Mouse (Mus musculus): ENCODE results near the gene Micu2. TPM values are rescaled to one million over a fixed set of nuclear protein-coding genes. Genes with fewer than 3 reads are reported as not detected.

Gene Micu2
- polyA plus RNA-seq, 1 experiment: 26.8 TPM

- H3K27me3 ChIP-seq (ENCODE audit: control insufficient read depth, insufficient read depth, low read length): no peaks in the 10 kb centered on the region
- H3K36me3 ChIP-seq (ENCODE audit: control insufficient read depth, insufficient read depth, low read length): peaks cover 16% of the 10 kb centered on the region
- no peak overlapping the region for H3K4me3 ChIP-seq (ENCODE audit: low read depth, low read length)
- TF ChIP-seq POLR2A (IDR thresholded peaks at IDR 0.05; ENCODE audit: low read depth, low read length) (no peak), CTCF (IDR thresholded peaks at IDR 0.05; ENCODE audit: extremely low read depth, insufficient read length, insufficient replicate concordance, low read depth, low read length) (no peak)
- whole genome bisulfite sequencing: 77% methylated on average over 4 of the region's 4 CpGs
- H3K27ac ChIP-seq (ENCODE audit: insufficient read depth, low read depth, low read length): no peak overlapping the region
- H3K4me1 ChIP-seq (ENCODE audit: control insufficient read depth, insufficient read depth, insufficient read length, low read length): no peaks in the 10 kb centered on the region
Observed at GRCm38 (mm10) chr14:57967080-57967797, 31.8 kb downstream of the Micu2 start.

- Histone ChIP-seq H3K36me3 (ENCODE audit: control insufficient read depth, insufficient read depth, low read length) (peaks cover 10% of the 10 kb centered on the region), H3K27me3 (ENCODE audit: control insufficient read depth, insufficient read depth, low read length) (no peaks in the 10 kb centered on the region), H3K27ac (ENCODE audit: insufficient read depth, low read depth, low read length) (no peak overlapping the region), H3K4me3 (ENCODE audit: low read depth, low read length) (no peak overlapping the region), H3K4me1 (ENCODE audit: control insufficient read depth, insufficient read depth, insufficient read length, low read length) (no peaks in the 10 kb centered on the region)
- WGBS: 24% methylated on average over 4 of the region's 4 CpGs
- TF ChIP-seq CTCF (IDR thresholded peaks at IDR 0.05; ENCODE audit: extremely low read depth, insufficient read length, insufficient replicate concordance, low read depth, low read length) (no peak), POLR2A (IDR thresholded peaks at IDR 0.05; ENCODE audit: low read depth, low read length) (no peak)
Observed at GRCm38 (mm10) chr14:57961861-57962260, 37.2 kb downstream of the Micu2 start.

- 34% methylated on average over 2 of the region's 2 CpGs for WGBS
- no peaks in the 10 kb centered on the region for H3K27me3 ChIP-seq (ENCODE audit: control insufficient read depth, insufficient read depth, low read length)
- TF ChIP-seq CTCF (IDR thresholded peaks at IDR 0.05; ENCODE audit: extremely low read depth, insufficient read length, insufficient replicate concordance, low read depth, low read length) (peak; percentile 39; the same call in 1 of the 2 replicates), POLR2A (IDR thresholded peaks at IDR 0.05; ENCODE audit: low read depth, low read length) (no peak)
- H3K4me1 ChIP-seq (ENCODE audit: control insufficient read depth, insufficient read depth, insufficient read length, low read length): peaks cover 2% of the 10 kb centered on the region; the same call in 1 of the 2 replicates
- H3K27ac ChIP-seq (ENCODE audit: insufficient read depth, low read depth, low read length): no peak overlapping the region
- no peak overlapping the region for H3K4me3 ChIP-seq (ENCODE audit: low read depth, low read length)
- peaks cover 28% of the 10 kb centered on the region for H3K36me3 ChIP-seq (ENCODE audit: control insufficient read depth, insufficient read depth, low read length)
Observed at GRCm38 (mm10) chr14:57951089-57951488, 48.0 kb downstream of the Micu2 start.

- H3K4me1 ChIP-seq (ENCODE audit: control insufficient read depth, insufficient read depth, insufficient read length, low read length): no peaks in the 10 kb centered on the region
- H3K27me3 ChIP-seq (ENCODE audit: control insufficient read depth, insufficient read depth, low read length): no peaks in the 10 kb centered on the region
- TF ChIP-seq POLR2A (IDR thresholded peaks at IDR 0.05; ENCODE audit: low read depth, low read length): no peak
- H3K36me3 ChIP-seq (ENCODE audit: control insufficient read depth, insufficient read depth, low read length): peaks cover 39% of the 10 kb centered on the region
- no peak overlapping the region for H3K27ac ChIP-seq (ENCODE audit: insufficient read depth, low read depth, low read length)
- 87% methylated on average over 4 of the region's 4 CpGs for WGBS
- H3K4me3 ChIP-seq (ENCODE audit: low read depth, low read length): no peak overlapping the region
Observed at GRCm38 (mm10) chr14:57945834-57946233, 53.2 kb downstream of the Micu2 start.

- TF ChIP-seq POLR2A (IDR thresholded peaks at IDR 0.05; ENCODE audit: low read depth, low read length) (no peak), CTCF (IDR thresholded peaks at IDR 0.05; ENCODE audit: extremely low read depth, insufficient read length, insufficient replicate concordance, low read depth, low read length) (no peak)
Observed at GRCm38 (mm10) chr14:57937297-57937696, 61.8 kb downstream of the Micu2 start.

GRCm38 (mm10) chr14:57934666-57935065 is 64.4 kb downstream of the Micu2 start:
- Histone ChIP-seq H3K4me1 (ENCODE audit: control insufficient read depth, insufficient read depth, insufficient read length, low read length) (no peaks in the 10 kb centered on the region), H3K4me3 (ENCODE audit: low read depth, low read length) (no peak overlapping the region), H3K27me3 (ENCODE audit: control insufficient read depth, insufficient read depth, low read length) (no peaks in the 10 kb centered on the region), H3K27ac (ENCODE audit: insufficient read depth, low read depth, low read length) (no peak overlapping the region), H3K36me3 (ENCODE audit: control insufficient read depth, insufficient read depth, low read length) (peaks cover 19% of the 10 kb centered on the region)
- no peak for TF ChIP-seq POLR2A (IDR thresholded peaks at IDR 0.05; ENCODE audit: low read depth, low read length)
- WGBS: 97% methylated on average over 13 of the region's 13 CpGs

More at GRCm38 (mm10) chr14:57937297-57937696, 61.8 kb downstream of the Micu2 start:
- peaks cover 26% of the 10 kb centered on the region for H3K36me3 ChIP-seq (ENCODE audit: control insufficient read depth, insufficient read depth, low read length)
- H3K4me3 ChIP-seq (ENCODE audit: low read depth, low read length): no peak overlapping the region
- no peaks in the 10 kb centered on the region for H3K4me1 ChIP-seq (ENCODE audit: control insufficient read depth, insufficient read depth, insufficient read length, low read length)
- 91% methylated on average over 6 of the region's 6 CpGs for WGBS
- H3K27ac ChIP-seq (ENCODE audit: insufficient read depth, low read depth, low read length): no peak overlapping the region
- H3K27me3 ChIP-seq (ENCODE audit: control insufficient read depth, insufficient read depth, low read length): no peaks in the 10 kb centered on the region

GRCm38 (mm10) chr14:57933608-57934007 is 65.5 kb downstream of the Micu2 start:
- H3K27me3 ChIP-seq (ENCODE audit: control insufficient read depth, insufficient read depth, low read length): no peaks in the 10 kb centered on the region
- peaks cover 19% of the 10 kb centered on the region for H3K36me3 ChIP-seq (ENCODE audit: control insufficient read depth, insufficient read depth, low read length)
- no peaks in the 10 kb centered on the region for H3K4me1 ChIP-seq (ENCODE audit: control insufficient read depth, insufficient read depth, insufficient read length, low read length)
- no peak overlapping the region for H3K27ac ChIP-seq (ENCODE audit: insufficient read depth, low read depth, low read length)
- TF ChIP-seq CTCF (IDR thresholded peaks at IDR 0.05; ENCODE audit: extremely low read depth, insufficient read length, insufficient replicate concordance, low read depth, low read length) (no peak), POLR2A (IDR thresholded peaks at IDR 0.05; ENCODE audit: low read depth, low read length) (no peak)
- 48% methylated on average over 7 of the region's 7 CpGs for WGBS
- no peak overlapping the region for H3K4me3 ChIP-seq (ENCODE audit: low read depth, low read length)

All from small intestine, adult 2 months (tissue).